Mouse (Mus musculus): ENCODE data around the gene Olfr1463. TPM values are rescaled to one million over a fixed set of nuclear protein-coding genes. Genes with fewer than 3 reads are reported as not detected.

Olfr1463 gene
- polyA plus RNA-seq (2016; fragmentation: Nextera tagmentation; extraction: Ambion mirVana): not detected in 2 replicates

DNA sequence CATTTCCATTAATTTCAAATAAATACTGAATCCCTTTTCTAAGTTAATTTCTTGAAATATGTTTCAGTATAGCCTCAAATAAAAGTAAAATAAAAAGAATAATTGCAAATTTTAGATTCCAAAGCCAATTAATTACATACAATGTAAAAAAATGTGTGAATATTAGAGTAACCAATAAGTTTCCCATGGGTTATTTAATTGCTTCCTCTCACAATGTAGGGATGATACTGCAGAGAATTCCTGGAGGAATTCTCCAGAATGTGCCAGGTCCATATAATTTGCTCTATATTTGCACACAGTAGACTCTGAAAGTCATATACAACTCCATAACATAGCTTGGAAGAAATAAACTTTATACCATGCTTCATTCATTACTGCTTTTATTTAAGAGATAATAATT lies at the start of gene Olfr1463:
TSS of gene Olfr1463 (plus strand) at position 301 of the 400 bp plus-strand sequence.
- Histone ChIP-seq H3K4me1 (no peaks in the 10 kb centered on the region), H3K36me3 (no peaks in the 10 kb centered on the region), H3K4me3 (no peak within 1 kb of the TSS), H3K27me3 (ENCODE audit: low read depth, poor library complexity, severe bottlenecking) (no peaks in the 10 kb centered on the region), H3K9me3 (replicated peaks) (peaks cover 46% of the 10 kb centered on the region), H3K27ac (replicated peaks) (no peak within 1 kb of the TSS)
- DNase-seq (ENCODE audit: low spot score): no peak

DNA sequence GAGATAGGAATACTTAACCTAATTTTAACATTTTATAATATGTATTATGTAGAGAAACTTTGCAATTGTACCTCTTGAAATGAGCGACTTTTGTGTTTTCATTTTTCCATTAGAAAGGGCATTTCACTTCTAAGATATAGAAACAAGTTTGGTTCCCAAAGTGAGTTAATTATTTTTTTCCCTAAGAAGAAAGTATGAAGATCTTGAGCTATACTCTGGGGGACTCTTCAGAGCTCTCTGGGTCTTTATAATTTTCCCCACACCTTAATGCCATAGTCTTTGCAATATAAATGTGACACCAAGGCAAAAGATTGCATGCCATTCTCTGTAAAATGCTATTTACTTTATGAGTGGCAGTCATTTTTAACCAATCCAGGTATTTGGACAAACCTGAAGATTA lies 45.7 kb upstream of the Olfr1463 start, which contains the start of gene Olfr1462:
TSS of gene Olfr1462 (plus strand) at position 301 of the 400 bp plus-strand sequence.
- Histone ChIP-seq H3K9me3 (replicated peaks) (peaks cover 36% of the 10 kb centered on the region), H3K27me3 (ENCODE audit: low read depth, poor library complexity, severe bottlenecking) (no peaks in the 10 kb centered on the region), H3K27ac (replicated peaks) (no peak within 1 kb of the TSS), H3K4me3 (no peak within 1 kb of the TSS), H3K36me3 (no peaks in the 10 kb centered on the region), H3K4me1 (no peaks in the 10 kb centered on the region)
- DNase-seq (ENCODE audit: low spot score): no peak
- WGBS: 82% methylated on average over 1 of the region's 1 CpGs

GRCm38 (mm10) chr19:13221666-13222065 lies 9.5 kb upstream of the Olfr1463 start:
- H3K4me1 ChIP-seq: no peaks in the 10 kb centered on the region
- no peaks in the 10 kb centered on the region for H3K27me3 ChIP-seq (ENCODE audit: low read depth, poor library complexity, severe bottlenecking)
- H3K4me3 ChIP-seq: no peak overlapping the region
- peaks cover 55% of the 10 kb centered on the region for H3K9me3 ChIP-seq (replicated peaks)
- no peaks in the 10 kb centered on the region for H3K36me3 ChIP-seq
- 87% methylated on average over 11 of the region's 11 CpGs for WGBS
- H3K27ac ChIP-seq (replicated peaks): no peak overlapping the region
- DNase-seq (ENCODE audit: low spot score): no peak

Other genes starting within 250 kb of the Olfr1463 start
- not detected in 2 replicates for gene Olfr1451, start 236.3 kb upstream of the Olfr1463 start, polyA plus RNA-seq (2016; fragmentation: Nextera tagmentation; extraction: Ambion mirVana)
- gene Olfr1453, start 203.0 kb upstream of the Olfr1463 start, polyA plus RNA-seq (2016; fragmentation: Nextera tagmentation; extraction: Ambion mirVana): not detected in 2 replicates
- not detected in 2 replicates for gene Olfr1454, start 170.7 kb upstream of the Olfr1463 start, polyA plus RNA-seq (2016; fragmentation: Nextera tagmentation; extraction: Ambion mirVana)
- gene Olfr1457, start 133.4 kb upstream of the Olfr1463 start, polyA plus RNA-seq (2016; fragmentation: Nextera tagmentation; extraction: Ambion mirVana): not detected in 2 replicates
- not detected in 2 replicates for gene Olfr1458, start 124.6 kb upstream of the Olfr1463 start, polyA plus RNA-seq (2016; fragmentation: Nextera tagmentation; extraction: Ambion mirVana)
- gene Olfr1459, start 81.8 kb upstream of the Olfr1463 start, polyA plus RNA-seq (2016; fragmentation: Nextera tagmentation; extraction: Ambion mirVana): not detected in 2 replicates
- gene Olfr1461, start 68.3 kb upstream of the Olfr1463 start, polyA plus RNA-seq (2016; fragmentation: Nextera tagmentation; extraction: Ambion mirVana): not detected in 2 replicates
- gene Olfr1462, start 45.6 kb upstream of the Olfr1463 start, polyA plus RNA-seq (2016; fragmentation: Nextera tagmentation; extraction: Ambion mirVana): not detected in 2 replicates
- gene Olfr1465, start 84.2 kb downstream of the Olfr1463 start, polyA plus RNA-seq (2016; fragmentation: Nextera tagmentation; extraction: Ambion mirVana): not detected in 2 replicates
- gene Olfr1466, start 107.5 kb downstream of the Olfr1463 start, polyA plus RNA-seq (2016; fragmentation: Nextera tagmentation; extraction: Ambion mirVana): not detected in 2 replicates
- gene Olfr1467, start 130.9 kb downstream of the Olfr1463 start, polyA plus RNA-seq (2016; fragmentation: Nextera tagmentation; extraction: Ambion mirVana): not detected in 2 replicates
- not detected in 2 replicates for gene Olfr1469, start 176.5 kb downstream of the Olfr1463 start, polyA plus RNA-seq (2016; fragmentation: Nextera tagmentation; extraction: Ambion mirVana)
- not detected in 2 replicates for gene Olfr1471, start 212.1 kb downstream of the Olfr1463 start, polyA plus RNA-seq (2016; fragmentation: Nextera tagmentation; extraction: Ambion mirVana)
- not detected in 2 replicates for gene Olfr1472, start 224.8 kb downstream of the Olfr1463 start, polyA plus RNA-seq (2016; fragmentation: Nextera tagmentation; extraction: Ambion mirVana)
- gene Olfr1474, start 238.2 kb downstream of the Olfr1463 start, polyA plus RNA-seq (2016; fragmentation: Nextera tagmentation; extraction: Ambion mirVana): not detected in 2 replicates
- gene Olfr1475, start 248.9 kb downstream of the Olfr1463 start, polyA plus RNA-seq (2016; fragmentation: Nextera tagmentation; extraction: Ambion mirVana): not detected in 2 replicates